Mouse (Mus musculus): ENCODE measurements around the gene Iah1.

DNA sequence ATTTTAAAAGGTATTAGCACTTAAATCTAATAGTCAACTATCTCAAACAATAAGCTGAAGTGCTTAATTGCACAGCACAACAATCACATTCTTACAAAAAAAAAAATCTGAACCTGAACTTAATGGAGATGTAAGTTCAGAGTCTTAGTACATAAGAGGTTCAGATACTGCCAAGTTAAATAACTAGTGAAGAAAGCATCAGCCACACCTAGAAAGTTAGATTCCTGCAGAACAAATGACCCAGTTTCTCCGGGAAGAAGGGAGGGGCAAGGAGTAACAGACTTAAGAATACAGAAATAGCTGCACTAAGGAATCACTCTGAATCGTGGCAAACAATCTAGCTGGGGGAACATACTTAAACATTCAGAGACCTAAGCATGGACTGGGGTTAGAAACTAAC is 46.5 kb downstream of the Iah1 start:
- TF ChIP-seq CTCF (IDR thresholded peaks at IDR 0.05; ENCODE audit: low read depth, low read length), result no peak
- TF ChIP-seq TAL1 (conservative IDR thresholded peaks at IDR 0.05; ENCODE audit: low read depth, low read length), result no peak
- TF ChIP-seq GATA2 (IDR thresholded peaks at IDR 0.05; ENCODE audit: borderline replicate concordance, low read depth, low read length), result no peak
- TF ChIP-seq POLR2AphosphoS5 (IDR thresholded peaks at IDR 0.05; ENCODE audit: insufficient replicate concordance, low read depth, low read length), result no peak
